Mouse (Mus musculus): ENCODE measurements around the gene Vmac.

Vmac gene

GRCm38 (mm10) chr17:56740118-56740787, 22.4 kb upstream of the Vmac start:
- no peak for ATAC-seq (ENCODE audit: low TSS enrichment)

GRCm38 (mm10) chr17:56738221-56738620, 20.4 kb upstream of the Vmac start:
- ATAC-seq (ENCODE audit: low TSS enrichment): no peak

GRCm38 (mm10) chr17:56736534-56736933, 18.7 kb upstream of the Vmac start:
- ATAC-seq (ENCODE audit: low TSS enrichment): no peak

GRCm38 (mm10) chr17:56729656-56730055, 11.8 kb upstream of the Vmac start:
- ATAC-seq (ENCODE audit: low TSS enrichment): no peak

GRCm38 (mm10) chr17:56729151-56729550, 11.3 kb upstream of the Vmac start:
- ATAC-seq (ENCODE audit: low TSS enrichment): 0 out of 2 replicates have a peak, but pooled peaks have one; percentile 32

- ATAC-seq (ENCODE audit: low TSS enrichment): no peak
Observed at GRCm38 (mm10) chr17:56728117-56728516, 10.3 kb upstream of the Vmac start.

- ATAC-seq (ENCODE audit: low TSS enrichment): no peak
Observed at GRCm38 (mm10) chr17:56727659-56728058, 9.8 kb upstream of the Vmac start.

- ATAC-seq (ENCODE audit: low TSS enrichment): no peak
Observed at GRCm38 (mm10) chr17:56727029-56727649, 9.3 kb upstream of the Vmac start.

GRCm38 (mm10) chr17:56723419-56724161, 5.8 kb upstream of the Vmac start:
- ATAC-seq (ENCODE audit: low TSS enrichment): no peak

- ATAC-seq (ENCODE audit: low TSS enrichment): no peak
Observed at GRCm38 (mm10) chr17:56722441-56722840, 4.6 kb upstream of the Vmac start.

GRCm38 (mm10) chr17:56716655-56717362, 1.0 kb downstream of the Vmac start:
- peak; percentile 84 for ATAC-seq (ENCODE audit: low TSS enrichment)

- no peak; the same call in 1 of the 2 replicates for ATAC-seq (ENCODE audit: low TSS enrichment)
Observed at GRCm38 (mm10) chr17:56715914-56716654, 1.7 kb downstream of the Vmac start.

- no peak for ATAC-seq (ENCODE audit: low TSS enrichment)
Observed at GRCm38 (mm10) chr17:56715360-56715759, 2.5 kb downstream of the Vmac start.

- ATAC-seq (ENCODE audit: low TSS enrichment): no peak
Observed at GRCm38 (mm10) chr17:56709708-56710107, 8.1 kb downstream of the Vmac start.

GRCm38 (mm10) chr17:56708692-56709091, 9.1 kb downstream of the Vmac start:
- ATAC-seq (ENCODE audit: low TSS enrichment): no peak

- ATAC-seq (ENCODE audit: low TSS enrichment): no peak
Observed at GRCm38 (mm10) chr17:56706515-56706914, 11.3 kb downstream of the Vmac start.

- ATAC-seq (ENCODE audit: low TSS enrichment): no peak; the same call in 1 of the 2 replicates
Observed at GRCm38 (mm10) chr17:56703038-56703437, 14.8 kb downstream of the Vmac start.

- no peak for ATAC-seq (ENCODE audit: low TSS enrichment)
Observed at GRCm38 (mm10) chr17:56700451-56700850, 17.4 kb downstream of the Vmac start.

GRCm38 (mm10) chr17:56693851-56694310, 23.9 kb downstream of the Vmac start:
- ATAC-seq (ENCODE audit: low TSS enrichment): peak; percentile 75

- ATAC-seq (ENCODE audit: low TSS enrichment): peak; percentile 67
Observed at GRCm38 (mm10) chr17:56693395-56693794, 24.4 kb downstream of the Vmac start.

GRCm38 (mm10) chr17:56688689-56689088, 29.1 kb downstream of the Vmac start:
- ATAC-seq (ENCODE audit: low TSS enrichment): no peak

Data from frontal cortex, adult (tissue).